Mouse (Mus musculus) cortical plate, adult 2 months (tissue): ENCODE results near the gene Ctsw. TPM values are rescaled to one million over a fixed set of nuclear protein-coding genes. Genes with fewer than 3 reads are reported as not detected.

Experiments used
- H3K27ac ChIP-seq: fragments of 200-500 bp; 2 replicates; pipeline ENCODE4 v1.5.1; 2012; ENCODE audit warnings: low read length, control low read depth, inconsistent platforms; ENCODE audit not compliant: insufficient read depth
- H3K4me1 ChIP-seq: fragments of 200-500 bp; 2 replicates; pipeline ENCODE4 v1.6.1; 2011; ENCODE audit warnings: low read length; ENCODE audit not compliant: control insufficient read depth, insufficient read depth
- H3K4me3 ChIP-seq: fragments of 200-500 bp; 2 replicates; pipeline ENCODE4 v1.5.1; 2011; ENCODE audit warnings: mild to moderate bottlenecking, low read length, control low read depth; ENCODE audit not compliant: insufficient read depth
- CTCF ChIP-seq: fragments of 200-500 bp; IDR thresholded peaks from 2 replicates; pipeline ENCODE4 v1.5.1; 2011; ENCODE audit warnings: mild to moderate bottlenecking, control low read depth, low read length; ENCODE audit not compliant: insufficient read depth; ENCODE audit errors: extremely low read depth
- POLR2A ChIP-seq: fragments of 200-500 bp; IDR thresholded peaks from 2 replicates; pipeline ENCODE4 v1.6.1; 2011; ENCODE audit warnings: mild to moderate bottlenecking, low read length, control low read depth; ENCODE audit not compliant: insufficient read depth; ENCODE audit errors: extremely low read depth
- polyA plus RNA-seq: library from polyadenylated mRNA; depleted of rRNA; stranded (reverse); fragments of >200 nt; gene quantifications from 2 replicates; pipeline ENCODE4 v1.2.3, GENCODE M21; 2012

The Ctsw gene
- polyA plus RNA-seq, 1 experiment: 0.27 TPM

DNA sequence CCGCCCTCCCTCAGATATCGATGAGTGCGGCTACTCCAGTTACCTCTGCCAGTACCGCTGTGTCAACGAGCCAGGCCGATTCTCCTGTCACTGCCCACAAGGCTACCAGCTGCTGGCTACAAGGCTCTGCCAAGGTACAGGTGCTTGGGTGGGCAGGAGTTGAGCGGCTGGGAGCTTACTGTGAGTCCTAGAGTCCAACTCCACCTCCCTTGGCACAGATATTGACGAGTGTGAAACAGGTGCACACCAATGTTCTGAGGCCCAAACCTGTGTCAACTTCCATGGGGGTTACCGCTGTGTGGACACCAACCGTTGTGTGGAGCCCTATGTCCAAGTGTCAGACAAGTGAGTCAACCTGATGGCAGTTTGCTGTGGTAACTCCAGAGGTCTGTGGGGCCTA lies 11.7 kb upstream of the Ctsw start:
- H3K4me3 ChIP-seq: no peak overlapping the region
- no peak overlapping the region for H3K27ac ChIP-seq
- H3K4me1 ChIP-seq: peaks cover 3% of the 10 kb centered on the region; the same call in 1 of the 2 replicates
- TF ChIP-seq CTCF: no peak
- TF ChIP-seq POLR2A: no peak

DNA sequence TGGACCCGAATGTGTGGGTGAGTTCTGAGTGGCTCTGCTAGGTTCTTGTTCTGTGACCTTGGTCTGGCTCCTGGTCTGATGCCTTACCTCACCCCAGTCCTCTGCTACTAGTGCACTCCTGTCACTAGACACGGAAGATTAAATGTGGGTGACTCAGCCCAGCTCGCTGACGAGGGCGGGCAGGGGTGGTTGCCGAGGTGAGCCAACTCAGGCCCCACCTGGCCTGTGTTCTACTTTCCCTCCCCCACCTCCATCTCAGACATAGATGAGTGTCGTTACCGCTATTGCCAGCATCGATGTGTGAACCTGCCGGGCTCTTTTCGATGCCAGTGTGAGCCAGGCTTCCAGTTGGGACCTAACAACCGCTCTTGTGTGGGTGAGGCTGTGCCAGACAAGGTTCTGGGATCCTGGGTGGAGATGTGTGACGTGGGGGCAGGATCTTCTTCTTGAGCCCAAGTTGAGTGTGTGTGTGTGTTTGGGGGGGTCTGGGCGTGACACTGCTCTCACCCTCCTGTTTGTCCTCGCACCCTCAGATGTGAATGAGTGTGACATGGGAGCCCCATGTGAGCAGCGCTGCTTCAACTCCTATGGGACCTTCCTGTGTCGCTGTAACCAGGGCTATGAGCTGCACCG lies 9.5 kb upstream of the Ctsw start:
- H3K4me1 ChIP-seq: peaks cover 3% of the 10 kb centered on the region; the same call in 1 of the 2 replicates
- H3K4me3 ChIP-seq: no peak overlapping the region
- no peak overlapping the region for H3K27ac ChIP-seq
- TF ChIP-seq POLR2A: no peak
- TF ChIP-seq CTCF: no peak

DNA sequence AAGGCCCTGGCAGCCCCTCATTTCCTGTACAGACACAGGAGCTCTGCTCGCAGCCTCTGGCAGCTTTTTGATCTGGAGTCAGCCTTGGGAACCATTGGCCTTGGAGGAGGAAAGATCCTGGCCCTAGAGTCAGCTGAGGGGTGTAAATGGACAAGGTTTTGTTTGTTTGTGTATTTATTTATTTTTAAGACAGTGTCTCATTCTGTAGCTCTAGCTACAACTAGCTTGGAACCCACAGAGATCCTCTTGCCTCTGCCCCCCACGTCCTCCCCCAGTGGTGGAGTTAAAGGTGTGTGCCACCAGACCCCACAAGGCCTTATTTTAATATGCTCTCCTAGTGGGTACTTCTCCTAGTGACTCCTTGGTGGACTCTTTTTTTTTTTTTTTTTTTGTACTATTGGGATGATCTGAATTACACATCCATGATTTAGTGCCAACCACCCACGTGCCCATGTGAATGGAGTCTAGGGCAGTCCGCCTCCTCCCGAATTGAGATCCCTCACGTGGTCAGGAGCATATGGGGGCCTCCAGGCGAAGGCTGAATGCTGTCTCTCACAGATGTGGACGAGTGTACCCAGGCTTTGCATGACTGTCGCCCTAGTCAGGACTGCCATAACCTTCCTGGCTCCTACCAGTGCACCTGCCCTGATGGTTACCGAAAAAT lies 8.8 kb upstream of the Ctsw start:
- TF ChIP-seq CTCF (no peak), POLR2A (no peak)
- H3K27ac ChIP-seq: no peak overlapping the region
- H3K4me3 ChIP-seq: no peak overlapping the region
- peaks cover 3% of the 10 kb centered on the region; the same call in 1 of the 2 replicates for H3K4me1 ChIP-seq

DNA sequence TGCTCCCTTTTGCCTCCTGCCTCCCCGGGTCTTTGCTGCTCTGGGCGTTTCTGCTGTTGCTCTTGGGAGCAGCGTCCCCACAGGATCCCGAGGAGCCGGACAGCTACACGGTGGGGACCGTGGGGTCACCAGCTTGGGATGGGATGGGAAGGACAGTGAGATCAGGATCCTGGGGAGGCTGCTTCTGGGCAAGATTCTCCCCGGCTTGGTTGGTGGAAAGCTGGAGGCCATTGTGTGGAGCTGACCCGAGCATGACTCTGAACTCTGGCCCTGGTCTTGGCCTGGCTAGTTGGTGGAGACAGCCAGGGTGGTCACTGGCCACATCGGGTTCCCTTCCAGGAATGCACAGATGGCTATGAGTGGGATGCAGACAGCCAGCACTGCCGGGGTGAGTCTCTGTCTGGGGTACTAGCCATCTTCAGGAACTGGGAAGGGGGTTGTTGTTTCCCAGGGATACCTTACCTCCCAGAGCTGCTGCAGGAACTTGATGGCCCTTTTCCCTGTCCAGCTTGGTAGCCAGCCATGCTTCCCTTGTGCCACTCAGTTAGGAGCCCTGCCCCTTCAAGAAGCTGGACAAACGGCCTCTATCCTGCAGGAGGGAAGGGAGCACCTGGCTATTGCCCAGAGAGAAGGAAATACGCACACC lies 6.9 kb upstream of the Ctsw start:
- TF ChIP-seq POLR2A (no peak), CTCF (no peak)
- H3K27ac ChIP-seq: peak overlapping the region; percentile 15; the same call in 1 of the 2 replicates
- peak overlapping the region; percentile 35 for H3K4me3 ChIP-seq
- peaks cover 3% of the 10 kb centered on the region; the same call in 1 of the 2 replicates for H3K4me1 ChIP-seq

DNA sequence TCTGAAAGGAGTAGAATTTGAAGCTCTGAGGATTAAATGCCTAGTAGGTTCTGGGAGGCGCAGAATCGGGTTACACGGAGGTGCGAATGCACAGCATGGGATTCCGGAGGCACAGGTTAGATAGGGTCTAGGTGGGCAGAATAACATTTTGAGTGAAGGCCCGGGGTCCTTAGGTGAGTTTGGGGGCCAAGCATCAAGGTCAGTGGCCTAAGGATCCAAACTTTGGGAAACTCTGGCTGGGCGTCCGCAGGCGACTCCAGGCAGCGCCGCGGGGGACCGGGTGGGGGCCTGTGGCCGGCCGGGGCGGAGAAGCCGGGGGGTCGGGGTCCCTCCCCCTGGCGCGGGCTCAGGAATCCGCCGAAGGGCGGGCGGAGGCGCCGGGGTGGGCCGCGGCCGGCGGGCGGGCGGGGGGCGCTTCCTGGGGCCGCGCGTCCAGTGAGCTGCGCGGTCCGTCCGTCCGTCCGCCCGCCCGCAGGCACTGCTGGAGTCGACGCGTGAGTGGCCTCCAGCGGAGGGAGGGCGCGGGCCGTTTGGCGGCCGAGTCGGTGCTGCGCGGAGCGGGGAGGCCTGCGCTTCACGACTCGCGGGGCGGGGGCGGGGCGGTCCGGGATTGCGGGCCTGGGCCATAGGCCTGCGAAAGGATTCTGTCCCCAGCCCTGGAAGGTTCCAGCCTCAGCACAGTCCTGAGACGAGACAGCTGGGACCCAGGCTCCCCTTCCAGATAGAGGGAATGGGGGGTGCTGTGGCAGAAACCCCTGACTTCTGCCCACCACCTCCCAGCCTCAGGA lies 6.2 kb upstream of the Ctsw start:
- H3K4me3 ChIP-seq: peak overlapping the region; percentile 35
- TF ChIP-seq CTCF: no peak
- TF ChIP-seq POLR2A: no peak

DNA sequence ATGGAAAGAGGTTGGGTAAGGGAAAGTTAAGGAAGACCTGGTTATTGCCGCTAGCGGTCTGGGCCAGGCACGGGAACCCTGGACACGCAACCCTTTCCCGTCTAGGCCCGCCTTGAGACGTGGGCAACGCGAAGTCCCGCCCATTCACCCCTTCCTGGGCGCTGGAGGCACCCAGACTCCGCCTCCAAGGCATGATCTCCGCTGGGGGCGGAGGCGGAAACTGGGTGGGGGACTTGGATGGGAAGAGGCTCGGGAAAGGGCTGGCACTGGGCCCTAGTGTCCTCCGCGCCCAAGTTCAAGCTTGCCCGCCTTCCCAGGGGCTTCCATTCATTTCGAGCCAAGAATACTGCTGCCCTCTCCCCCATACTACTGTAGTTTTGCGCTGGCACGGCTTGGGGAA lies 5.4 kb upstream of the Ctsw start, which contains the start of gene Efemp2:
Gene Efemp2, plus strand, starts transcription at position 235 of the 400 bp plus-strand sequence.
- H3K4me3 ChIP-seq: peak within 1 kb of the TSS; percentile 35
- H3K27ac ChIP-seq: peak within 1 kb of the TSS; percentile 15; the same call in 1 of the 2 replicates
- peak; percentile 25; the same call in 1 of the 2 replicates for TF ChIP-seq POLR2A
- no peak for TF ChIP-seq CTCF
- peaks cover 3% of the 10 kb centered on the region; the same call in 1 of the 2 replicates for H3K4me1 ChIP-seq

More for the DNA sequence above, 6.2 kb upstream of the Ctsw start:
- H3K27ac ChIP-seq: peak overlapping the region; percentile 15; the same call in 1 of the 2 replicates
- peaks cover 3% of the 10 kb centered on the region; the same call in 1 of the 2 replicates for H3K4me1 ChIP-seq

DNA sequence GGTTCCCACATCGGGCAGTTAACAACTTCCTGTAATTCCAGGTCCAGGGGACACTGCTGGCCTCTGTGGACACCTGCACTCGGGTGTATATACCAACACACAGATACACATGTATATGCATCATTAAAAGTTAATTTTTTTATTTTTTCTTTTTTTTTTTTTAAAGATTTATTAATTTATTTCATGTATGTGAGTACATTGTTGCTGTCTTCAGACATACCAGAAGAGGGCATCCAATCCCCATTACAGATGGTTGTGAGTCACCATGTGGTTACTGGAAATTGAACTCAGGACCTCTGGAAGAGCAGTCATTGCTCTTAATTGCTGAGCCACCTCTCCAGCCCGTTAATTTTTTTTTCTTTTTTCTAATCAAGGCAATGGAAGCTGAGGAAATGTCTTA lies 4.5 kb upstream of the Ctsw start:
- Histone ChIP-seq H3K4me1 (peaks cover 3% of the 10 kb centered on the region; the same call in 1 of the 2 replicates), H3K27ac (no peak overlapping the region), H3K4me3 (no peak overlapping the region)
- no peak for TF ChIP-seq CTCF
- no peak for TF ChIP-seq POLR2A

DNA sequence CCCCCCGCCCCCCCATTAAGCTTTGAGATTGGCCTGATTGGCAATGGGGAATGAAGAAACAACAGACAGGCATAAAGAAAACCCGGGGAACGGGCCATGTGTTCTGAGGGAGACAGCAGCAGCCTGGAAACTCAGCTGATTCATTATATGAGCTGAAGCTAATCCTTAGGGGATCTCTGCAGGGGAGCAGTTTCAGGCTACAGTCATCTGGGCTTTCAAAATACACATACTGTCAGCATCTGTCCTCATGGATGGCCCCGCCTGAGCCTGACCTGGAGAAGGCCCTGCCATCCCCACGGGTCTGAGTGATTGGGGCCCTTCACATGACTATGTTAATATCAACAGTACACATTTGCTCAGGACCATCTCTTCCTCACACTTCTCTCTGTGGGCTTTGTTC lies 3.5 kb upstream of the Ctsw start:
- Histone ChIP-seq H3K4me3 (no peak overlapping the region), H3K4me1 (no peaks in the 10 kb centered on the region)
- TF ChIP-seq CTCF: no peak
- no peak for TF ChIP-seq POLR2A

DNA sequence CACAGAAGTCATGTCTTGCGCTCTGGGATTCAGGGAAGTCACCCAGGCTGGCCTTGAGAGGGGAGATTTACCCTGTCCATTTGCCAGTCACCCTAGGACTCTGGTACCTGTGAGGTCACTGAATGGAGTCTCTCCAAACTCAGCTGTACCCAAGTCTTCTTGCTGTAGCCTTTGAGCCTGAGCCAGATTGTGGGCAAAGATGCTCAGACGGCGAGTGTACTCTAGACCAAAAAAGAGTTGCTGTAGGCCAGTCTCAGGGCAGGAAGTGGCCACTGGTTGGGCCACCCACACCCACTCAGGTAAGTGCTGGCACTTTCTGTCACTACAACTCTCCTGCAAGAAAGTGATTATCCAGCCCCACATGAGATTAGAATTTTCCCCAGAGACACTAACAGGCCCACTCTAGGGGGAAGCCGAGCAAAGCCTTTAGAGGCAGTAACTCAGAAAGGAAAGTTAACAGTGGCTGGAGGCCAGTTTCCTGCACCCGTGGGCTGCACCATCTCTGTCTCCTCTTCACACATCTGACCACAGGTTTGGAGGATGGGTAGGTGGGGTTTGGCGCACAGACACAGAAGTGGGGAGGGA lies 1.3 kb downstream of the Ctsw start:
- Histone ChIP-seq H3K4me3 (no peak overlapping the region), H3K4me1 (no peaks in the 10 kb centered on the region), H3K27ac (no peak overlapping the region)
- TF ChIP-seq CTCF: no peak
- no peak for TF ChIP-seq POLR2A

More for the DNA sequence above, 3.5 kb upstream of the Ctsw start:
- H3K27ac ChIP-seq: no peak overlapping the region

DNA sequence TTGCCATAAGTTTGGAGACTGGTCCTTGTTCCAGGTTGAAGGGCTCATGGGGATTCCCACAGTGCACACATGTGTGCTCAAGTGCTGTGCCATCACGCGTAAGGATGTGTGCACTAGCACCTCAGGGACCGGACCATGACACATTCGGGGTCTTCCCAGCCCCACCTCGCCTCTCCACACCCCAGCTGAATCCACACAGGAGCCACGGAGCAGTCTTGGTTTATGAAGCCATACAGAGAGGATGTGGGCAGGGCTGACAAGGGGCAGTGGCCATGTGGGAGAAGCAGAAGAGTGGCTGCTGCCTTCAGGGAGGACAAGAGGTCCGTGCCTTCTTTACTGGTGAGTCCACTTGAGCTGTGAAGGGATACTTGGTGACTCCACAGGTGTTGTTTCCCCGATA lies 3.3 kb downstream of the Ctsw start:
- Histone ChIP-seq H3K4me1 (no peaks in the 10 kb centered on the region), H3K27ac (no peak overlapping the region), H3K4me3 (no peak overlapping the region)
- no peak for TF ChIP-seq POLR2A
- no peak for TF ChIP-seq CTCF
